Mouse (Mus musculus) thymus, adult 2 months (tissue): ENCODE results near the gene Acot7.

ENCODE experiments used
- CTCF ChIP-seq: fragments of 200-500 bp; IDR thresholded peaks from 2 replicates; pipeline ENCODE4 v1.5.1; 2012; ENCODE audit warnings: mild to moderate bottlenecking, control low read depth, low read length, moderate library complexity, borderline replicate concordance; ENCODE audit not compliant: control insufficient read depth, poor library complexity, insufficient read depth; ENCODE audit errors: extremely low read depth
- POLR2A ChIP-seq: fragments of 200-500 bp; IDR thresholded peaks from 2 replicates; pipeline ENCODE4 v1.6.1; 2012; ENCODE audit warnings: mild to moderate bottlenecking, low read length, control low read depth, moderate library complexity; ENCODE audit not compliant: control insufficient read depth, poor library complexity, insufficient read depth; ENCODE audit errors: extremely low read depth

- no peak for TF ChIP-seq CTCF
- TF ChIP-seq POLR2A: no peak
Measured at GRCm38 (mm10) chr4:152263089-152263488, 85.2 kb downstream of the Acot7 start.
